Mouse (Mus musculus) bone marrow, adult 2 months (tissue): Measurements from ENCODE around the gene Aftph. TPM values are rescaled to one million over a fixed set of nuclear protein-coding genes. Genes with fewer than 3 reads are reported as not detected.

Experiments used
- H3K27ac ChIP-seq: fragments of 200-500 bp; 2 replicates; pipeline ENCODE4 v1.5.1; 2012; ENCODE audit warnings: low read depth, mild to moderate bottlenecking, control low read depth, inconsistent platforms, low read length; ENCODE audit not compliant: control insufficient read depth, poor library complexity, insufficient read depth
- H3K4me1 ChIP-seq: fragments of 200-500 bp; 2 replicates; pipeline ENCODE4 v1.6.1; 2011; ENCODE audit warnings: low read length; ENCODE audit not compliant: control insufficient read depth, insufficient read depth
- H3K4me3 ChIP-seq: fragments of 200-500 bp; replicated peaks from 2 replicates; pipeline ENCODE3; 2011; ENCODE audit warnings: mild to moderate bottlenecking, low read depth, low read length, control low read depth; ENCODE audit not compliant: control insufficient read depth
- CTCF ChIP-seq: fragments of 200-500 bp; IDR thresholded peaks from 2 replicates; pipeline ENCODE4 v1.5.1; 2011; ENCODE audit warnings: low read length, control low read depth; ENCODE audit not compliant: control insufficient read depth, insufficient read depth
- POLR2A ChIP-seq: fragments of 200-500 bp; IDR thresholded peaks from 2 replicates; pipeline ENCODE4 v1.6.1; 2011; ENCODE audit warnings: low read depth, mild to moderate bottlenecking, control low read depth, low read length, borderline replicate concordance; ENCODE audit not compliant: control insufficient read depth
- WGBS: fragments of 180-500 bp; shearing (Covaris S2); methylation state at CpG from one replicate; pipeline ENCODE4 v1.1.7; 2018; 5-methylcytosine and 5-hydroxymethylcytosine counted together
- polyA plus RNA-seq: library from polyadenylated mRNA; stranded (reverse); fragments of >200 nt; gene quantifications from 2 replicates; pipeline ENCODE4 v1.2.4, GENCODE M21; 2011; ENCODE audit warnings: low replicate concordance; ENCODE audit not compliant: missing spikeins, insufficient read depth, insufficient read length

Gene Aftph
- polyA plus RNA-seq, result 37.5 and 40.8 TPM in 2 replicates

- Histone ChIP-seq H3K4me1 (no peaks in the 10 kb centered on the region; the same call in 1 of the 2 replicates), H3K27ac (peak within 1 kb of the TSS; percentile 89), H3K4me3 (peak within 1 kb of the TSS; percentile 49)
- TF ChIP-seq CTCF, result no peak
- peak; percentile 58; the same call in 1 of the 2 replicates for TF ChIP-seq POLR2A
- WGBS, result 1% methylated on average over 65 of the region's 81 CpGs
Observed at GRCm38 (mm10) chr11:20741201-20742100, at the start of gene Aftph. Gene Aftph, minus strand, starts transcription at chr11:20741589.

- H3K4me3 ChIP-seq, result no peak overlapping the region
- H3K4me1 ChIP-seq, result no peaks in the 10 kb centered on the region
- H3K27ac ChIP-seq, result no peak overlapping the region
- WGBS, result 57% methylated on average over 1 of the region's 1 CpGs
- TF ChIP-seq CTCF, result no peak
- TF ChIP-seq POLR2A, result no peak
Observed at GRCm38 (mm10) chr11:20789015-20789414, 47.6 kb upstream of the Aftph start.

- WGBS, result 70% methylated on average over 3 of the region's 3 CpGs
Observed at GRCm38 (mm10) chr11:20788070-20788469, 46.7 kb upstream of the Aftph start.

GRCm38 (mm10) chr11:20786191-20786590 is 44.8 kb upstream of the Aftph start:
- Histone ChIP-seq H3K4me3 (no peak overlapping the region), H3K4me1 (no peaks in the 10 kb centered on the region), H3K27ac (no peak overlapping the region)
- WGBS, result 70% methylated on average over 2 of the region's 2 CpGs
- no peak for TF ChIP-seq POLR2A
- no peak for TF ChIP-seq CTCF

More at GRCm38 (mm10) chr11:20788070-20788469, 46.7 kb upstream of the Aftph start:
- no peaks in the 10 kb centered on the region for H3K4me1 ChIP-seq
- TF ChIP-seq POLR2A, result no peak
- TF ChIP-seq CTCF, result no peak
- H3K4me3 ChIP-seq, result no peak overlapping the region
- no peak overlapping the region for H3K27ac ChIP-seq

GRCm38 (mm10) chr11:20785186-20785585 is 43.8 kb upstream of the Aftph start:
- WGBS, result 80% methylated on average over 1 of the region's 1 CpGs
- TF ChIP-seq CTCF, result no peak
- TF ChIP-seq POLR2A, result no peak
- no peak overlapping the region for H3K4me3 ChIP-seq
- H3K4me1 ChIP-seq, result no peaks in the 10 kb centered on the region; the same call in 1 of the 2 replicates
- H3K27ac ChIP-seq, result no peak overlapping the region

GRCm38 (mm10) chr11:20784776-20785175 is 43.4 kb upstream of the Aftph start:
- Histone ChIP-seq H3K4me1 (no peaks in the 10 kb centered on the region; the same call in 1 of the 2 replicates), H3K4me3 (no peak overlapping the region), H3K27ac (no peak overlapping the region)
- WGBS, result 80% methylated on average over 6 of the region's 6 CpGs
- TF ChIP-seq CTCF (no peak), POLR2A (no peak)

GRCm38 (mm10) chr11:20783467-20783866 is 42.1 kb upstream of the Aftph start:
- H3K4me3 ChIP-seq, result no peak overlapping the region
- TF ChIP-seq CTCF (no peak), POLR2A (no peak)
- H3K4me1 ChIP-seq, result peaks cover under 1% of the 10 kb centered on the region; the same call in 1 of the 2 replicates
- H3K27ac ChIP-seq, result no peak overlapping the region
- WGBS, result 81% methylated on average over 1 of the region's 1 CpGs

GRCm38 (mm10) chr11:20782620-20783019 is 41.2 kb upstream of the Aftph start:
- WGBS, result 54% methylated on average over 2 of the region's 2 CpGs
- TF ChIP-seq CTCF, result no peak
- no peak for TF ChIP-seq POLR2A
- H3K27ac ChIP-seq, result no peak overlapping the region
- no peak overlapping the region for H3K4me3 ChIP-seq
- peaks cover 2% of the 10 kb centered on the region; the same call in 1 of the 2 replicates for H3K4me1 ChIP-seq
